Mouse (Mus musculus) heart, postnatal 4 days (tissue): ENCODE data around the gene Clmp. TPM values are rescaled to one million over a fixed set of nuclear protein-coding genes. Genes with fewer than 3 reads are reported as not detected.

Experiments
- DNase-seq: peaks from one replicate; pipeline ENCODE4 v3.0.0; 2021
- total RNA-seq, 2 experiments: library from RNA; stranded (reverse); gene quantifications; 2 replicates each; pipeline ENCODE4 v1.2.3; 2021

Clmp gene
- total RNA-seq, 2 experiments from 2014 or later = 9.5 to 10.6 TPM

DNA sequence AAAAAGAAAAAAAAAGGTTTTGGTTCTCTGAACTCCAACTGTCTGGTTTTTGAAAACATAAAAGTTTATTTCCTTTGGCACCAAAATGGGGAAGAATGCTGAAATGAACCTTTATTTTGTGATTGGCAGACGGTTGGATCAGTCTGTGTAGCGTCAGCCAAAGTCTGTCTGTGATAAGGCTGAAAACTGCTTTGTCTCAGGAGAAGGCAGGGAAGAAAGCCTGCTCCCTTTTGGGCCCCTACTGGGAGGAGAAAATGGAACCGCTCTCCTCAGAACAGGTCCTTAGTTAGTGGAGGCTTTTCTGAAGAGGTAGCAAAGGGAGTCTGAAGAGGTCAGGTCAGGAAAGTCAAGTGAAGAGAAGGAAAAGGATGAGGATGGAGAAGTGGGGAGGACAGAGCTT, 7.3 kb downstream of the Clmp start:
- no peak for DNase-seq

DNA sequence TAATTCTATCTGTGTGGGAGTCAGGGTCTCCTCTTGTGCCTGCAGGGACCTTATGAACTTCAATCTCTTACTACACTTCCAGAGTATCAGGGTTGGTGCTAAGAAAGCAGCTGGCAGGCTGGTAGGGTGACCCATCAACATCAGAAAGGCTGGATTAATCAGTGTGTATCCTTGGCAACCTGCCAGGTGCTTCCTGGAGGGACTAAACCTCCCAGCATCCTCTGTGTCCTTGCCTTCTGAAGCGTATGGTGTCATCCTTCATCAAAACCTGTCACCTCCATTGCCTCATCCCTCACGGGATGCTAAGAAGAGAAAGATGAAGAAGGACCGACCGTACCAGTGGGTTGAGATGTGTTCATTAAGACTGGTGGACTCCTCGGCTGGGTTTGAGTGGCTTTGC, 8.0 kb downstream of the Clmp start:
- peak; percentile 43 for DNase-seq

DNA sequence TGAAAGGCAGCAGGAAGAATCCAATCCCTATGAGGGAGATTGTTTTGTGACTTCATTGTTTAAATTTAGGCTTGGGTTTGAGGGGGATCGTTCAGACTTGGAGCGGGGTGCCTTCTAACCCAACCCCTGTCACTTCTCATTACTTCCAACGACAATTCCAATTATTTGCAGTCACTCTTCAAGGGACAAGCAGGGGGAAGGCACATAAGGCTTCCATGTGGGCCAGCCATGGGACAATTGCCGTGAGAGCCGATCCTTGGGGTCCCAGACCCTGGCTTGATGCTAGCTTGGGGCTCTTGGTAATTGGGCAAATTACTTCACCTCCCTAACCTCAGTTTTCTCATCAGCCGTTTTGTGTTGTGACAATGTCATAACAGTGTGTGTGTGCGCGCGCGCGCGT, 8.5 kb downstream of the Clmp start:
- DNase-seq = no peak

DNA sequence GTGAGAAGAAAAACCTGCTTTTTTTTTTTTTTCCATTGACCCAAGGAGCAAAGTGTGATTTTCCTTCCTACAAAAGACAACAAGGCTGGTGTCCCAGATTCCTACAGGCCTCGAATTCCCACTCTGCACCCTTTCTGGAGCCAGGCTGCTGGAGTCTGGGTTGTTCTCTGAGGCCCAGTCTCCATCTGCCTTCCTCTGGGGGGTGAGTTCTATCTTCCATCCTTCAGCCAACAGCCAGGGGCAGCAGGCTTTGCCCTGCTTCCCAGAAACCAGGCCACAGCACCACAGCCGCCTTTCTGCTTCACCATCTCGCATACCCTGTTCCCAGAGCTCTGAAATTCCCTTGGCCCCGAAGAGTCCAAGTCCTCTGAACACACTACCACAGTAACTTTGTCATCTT, 10.3 kb downstream of the Clmp start:
- no peak for DNase-seq

DNA sequence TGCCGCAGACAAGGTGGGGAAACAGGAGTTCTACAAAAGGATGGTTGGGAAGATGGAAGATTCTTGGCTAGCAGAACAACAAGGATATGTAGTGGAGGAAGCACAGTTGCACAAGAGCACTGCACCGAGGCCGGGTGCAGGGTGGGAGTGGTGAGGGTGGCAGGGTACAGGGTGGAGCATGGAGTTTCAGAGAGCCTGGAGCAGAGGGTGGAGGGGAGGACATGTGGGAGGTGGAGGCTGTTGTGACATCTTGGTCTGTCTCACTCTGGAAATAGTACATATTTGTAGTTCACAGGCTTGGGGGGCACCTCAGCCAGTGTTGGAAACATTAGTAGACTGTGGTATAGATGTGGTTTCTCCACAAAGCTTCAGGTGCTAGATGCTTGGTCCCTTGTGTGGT, 13.4 kb downstream of the Clmp start:
- no peak for DNase-seq

DNA sequence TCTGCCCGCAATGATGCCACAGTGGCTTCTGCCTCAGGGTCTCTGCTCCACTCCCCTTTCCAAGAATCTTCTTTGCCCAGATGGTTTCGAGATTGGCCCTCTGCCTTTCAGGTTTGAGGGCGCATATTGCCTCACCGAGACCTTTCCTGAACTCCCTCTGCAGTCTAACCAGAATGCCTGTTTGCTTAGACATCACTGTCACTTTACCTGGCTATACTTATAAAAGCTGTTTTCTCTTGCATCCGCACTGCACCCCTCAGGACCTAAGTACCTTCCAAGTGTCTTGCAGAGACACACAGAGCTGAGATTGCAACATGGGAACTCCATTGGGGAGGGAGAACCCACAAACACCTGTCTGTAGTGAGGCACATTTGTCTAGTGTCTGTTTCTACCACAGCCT, 14.5 kb downstream of the Clmp start:
- DNase-seq = no peak

DNA sequence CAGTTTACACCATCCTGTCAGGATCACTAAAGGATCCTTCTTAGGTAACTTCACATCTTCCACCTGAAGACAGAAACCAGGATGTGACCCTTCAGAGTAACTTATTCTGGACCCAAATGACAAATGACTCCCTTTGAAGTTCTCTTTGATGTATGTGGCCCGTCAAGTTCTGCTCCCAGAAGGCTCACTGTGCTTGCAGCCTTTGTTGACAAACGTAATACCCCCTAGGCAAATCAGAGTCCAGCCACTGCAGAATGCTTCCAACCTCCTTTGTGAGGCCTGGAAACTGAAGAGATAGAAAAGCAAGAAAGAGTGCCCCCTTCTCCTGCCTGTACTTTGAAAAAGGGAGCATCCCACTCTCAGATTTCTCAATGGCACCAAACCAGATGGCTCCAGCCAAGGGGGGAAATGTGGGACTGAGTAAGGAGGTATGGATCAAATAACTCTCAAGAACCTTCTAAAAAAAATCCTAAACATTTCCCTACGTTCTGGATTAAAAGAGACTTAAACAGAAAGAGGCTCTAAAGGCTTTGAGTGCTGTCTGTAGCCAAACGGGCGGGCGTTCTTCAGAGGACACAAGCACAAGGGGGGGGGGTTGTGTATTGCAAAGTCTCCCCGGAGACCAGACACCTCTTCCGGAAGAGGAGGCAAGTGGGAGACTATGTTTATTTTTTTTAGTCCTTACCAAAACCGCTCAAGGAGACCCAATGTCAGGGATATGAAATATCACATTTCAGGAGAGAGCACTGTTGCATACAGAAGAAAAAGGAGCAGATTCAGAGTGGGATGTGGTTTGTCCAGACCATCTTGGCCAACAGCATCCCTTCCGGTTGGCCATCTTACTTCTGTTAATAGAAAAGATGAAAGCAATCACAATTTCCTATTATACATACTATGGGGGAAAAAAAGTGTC, 18.9 kb downstream of the Clmp start:
- DNase-seq = no peak

DNA sequence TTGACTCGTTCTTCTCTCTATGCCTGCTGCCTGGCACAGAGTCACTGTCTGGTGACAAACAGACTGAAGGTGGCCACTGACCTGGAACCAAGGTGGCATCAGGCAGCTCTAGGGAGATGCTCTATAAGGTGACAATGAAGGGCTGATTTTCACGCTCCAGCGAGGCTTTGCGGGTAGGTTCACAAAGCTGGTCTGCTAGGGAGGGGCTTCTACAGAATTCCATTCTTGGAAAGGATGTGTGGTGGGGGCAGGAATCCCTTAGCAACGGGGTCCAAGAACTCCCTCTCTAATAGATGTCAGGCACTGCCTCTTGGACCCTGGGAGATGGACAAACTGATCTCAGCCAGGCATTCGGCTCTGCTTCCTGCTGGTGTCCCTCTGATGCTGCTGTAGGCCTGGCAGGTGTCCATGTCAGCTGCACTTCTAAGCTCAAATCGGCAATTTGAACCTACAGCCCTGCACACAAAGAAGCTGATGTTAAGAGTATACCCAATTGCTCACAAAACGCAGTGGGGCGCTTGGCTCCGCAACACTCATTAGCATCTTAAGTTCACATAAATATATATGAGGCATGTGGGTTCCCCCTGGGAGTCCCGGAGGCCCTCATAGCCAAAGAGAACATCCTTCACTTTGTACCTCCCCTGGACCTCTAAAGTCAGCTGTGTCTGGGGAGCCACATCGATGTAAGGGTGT, 22.8 kb downstream of the Clmp start:
- DNase-seq = no peak

DNA sequence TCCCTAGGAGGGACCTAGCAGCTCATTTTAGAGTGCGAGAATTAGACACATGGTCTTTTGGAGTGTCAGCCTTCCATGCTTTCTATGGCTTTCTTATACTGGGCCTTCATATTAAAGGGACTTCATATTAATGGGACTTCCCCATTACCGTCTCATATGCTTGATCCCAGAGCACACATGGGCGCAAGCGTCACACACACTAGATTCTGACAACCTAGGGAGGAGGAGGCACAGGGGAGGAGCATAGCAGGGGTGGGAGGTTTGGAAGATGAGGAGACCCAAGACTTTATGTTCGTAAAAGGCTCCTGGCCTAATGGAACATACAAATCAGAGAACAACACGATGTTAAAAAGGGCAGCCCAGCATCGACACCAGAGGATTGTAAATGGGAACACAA, 23.4 kb downstream of the Clmp start:
- no peak for DNase-seq

DNA sequence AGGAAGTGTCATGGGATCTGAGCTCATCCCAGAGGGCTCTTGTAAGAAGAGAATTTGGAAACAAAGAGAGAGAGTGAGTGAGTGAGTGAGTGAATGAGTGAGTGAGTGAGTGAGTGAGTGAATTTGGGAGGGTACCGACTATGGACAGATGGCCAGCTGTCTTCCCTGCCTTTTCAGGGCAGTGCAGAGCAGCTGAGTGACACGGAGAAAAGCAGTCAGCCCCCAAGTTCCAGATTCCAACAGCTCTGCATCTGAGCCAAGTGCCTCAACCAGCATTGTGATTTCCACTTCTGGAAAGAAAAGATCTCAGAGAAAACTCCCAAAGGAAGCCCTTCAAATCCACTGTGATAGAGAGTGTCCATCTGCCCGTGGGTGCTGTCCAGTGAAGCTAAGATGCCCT, 23.8 kb downstream of the Clmp start:
- DNase-seq = no peak

DNA sequence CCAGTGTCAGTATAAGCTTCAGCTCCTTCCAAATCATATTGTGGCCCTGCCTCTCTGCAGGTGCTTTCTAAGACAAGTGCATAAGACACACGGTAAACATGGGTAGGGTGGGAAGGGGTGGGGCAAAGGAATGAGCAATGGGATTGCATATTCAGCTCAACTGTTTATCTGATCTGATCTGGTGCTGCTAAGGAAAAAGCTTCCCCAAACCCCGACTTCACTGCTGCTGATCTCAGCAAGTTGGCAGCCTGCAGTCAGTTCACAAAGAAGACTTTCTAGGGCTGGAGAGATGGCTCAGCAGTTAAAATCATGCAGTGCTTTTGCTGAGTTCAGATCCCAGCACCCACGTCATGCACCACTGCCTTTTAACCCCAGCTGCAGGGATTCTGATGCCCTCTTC, 24.2 kb downstream of the Clmp start:
- no peak for DNase-seq

DNA sequence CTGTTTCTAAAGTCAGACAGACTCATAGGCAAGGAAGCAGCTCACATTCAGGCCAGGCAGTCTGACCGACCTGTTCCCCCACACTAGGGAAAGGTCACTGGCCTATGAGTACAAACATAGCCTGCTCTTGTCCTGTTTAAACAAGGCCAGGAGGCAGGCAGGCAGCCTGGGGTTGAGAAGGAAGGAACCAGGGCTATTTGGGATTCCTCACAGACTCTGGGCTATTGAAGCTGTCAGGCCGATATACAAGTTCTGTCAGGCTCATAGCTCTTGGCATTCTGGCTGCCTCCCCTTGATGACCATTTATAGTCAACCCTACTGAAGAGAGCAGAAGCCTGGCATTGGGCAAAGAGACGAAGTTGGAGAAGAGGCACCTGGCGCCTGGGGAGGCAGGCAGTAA, 25.9 kb downstream of the Clmp start:
- peak; percentile 28 for DNase-seq

DNA sequence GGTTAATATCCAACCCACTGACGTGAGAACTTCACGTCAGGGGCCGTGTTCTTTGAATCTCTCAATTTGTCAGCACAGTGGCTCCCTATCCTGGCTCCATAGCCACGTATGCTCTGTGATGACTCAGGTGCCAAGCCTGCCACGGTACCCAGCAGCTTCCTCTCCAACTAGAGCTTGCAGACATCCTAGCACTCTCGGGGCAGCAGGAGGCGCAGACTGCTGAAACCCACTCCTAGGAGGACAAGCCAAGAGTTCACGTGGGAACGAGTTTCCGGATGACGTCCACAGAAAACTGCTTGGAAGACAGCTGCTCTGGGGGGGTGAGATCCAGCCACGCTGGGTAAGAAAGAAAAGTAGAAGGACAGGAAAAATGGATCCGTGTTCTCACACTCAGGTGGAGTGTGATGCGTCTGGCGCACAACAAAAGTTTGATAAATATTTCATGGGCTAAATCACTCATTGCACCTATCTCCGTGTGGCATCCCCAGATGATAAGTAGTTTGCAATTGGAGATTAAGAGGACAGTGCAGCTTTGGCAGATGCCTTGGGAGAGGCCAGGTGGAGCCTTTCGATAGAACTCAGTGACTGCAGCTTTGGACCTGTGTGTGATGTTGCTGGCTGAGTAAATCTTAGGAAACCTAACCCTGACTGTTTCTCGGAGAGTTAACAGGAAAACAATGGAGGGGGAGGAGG, 31.6 kb downstream of the Clmp start:
- DNase-seq = peak; percentile 61

DNA sequence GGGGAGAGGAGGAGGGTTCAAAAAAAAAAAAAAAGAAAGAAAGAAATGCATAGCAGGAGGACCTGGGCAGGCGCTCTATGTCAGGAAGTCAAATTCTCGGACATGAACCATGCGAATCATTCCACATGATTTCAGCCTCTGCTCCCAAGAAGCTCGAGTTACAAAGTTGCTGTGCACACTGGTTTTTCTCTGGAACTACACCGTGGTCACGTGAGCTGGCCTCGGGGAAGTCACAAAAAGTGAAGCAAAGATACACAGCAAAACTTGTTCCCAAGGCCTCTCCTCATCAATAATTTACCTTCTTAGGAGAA, 32.1 kb downstream of the Clmp start:
- no peak for DNase-seq

DNA sequence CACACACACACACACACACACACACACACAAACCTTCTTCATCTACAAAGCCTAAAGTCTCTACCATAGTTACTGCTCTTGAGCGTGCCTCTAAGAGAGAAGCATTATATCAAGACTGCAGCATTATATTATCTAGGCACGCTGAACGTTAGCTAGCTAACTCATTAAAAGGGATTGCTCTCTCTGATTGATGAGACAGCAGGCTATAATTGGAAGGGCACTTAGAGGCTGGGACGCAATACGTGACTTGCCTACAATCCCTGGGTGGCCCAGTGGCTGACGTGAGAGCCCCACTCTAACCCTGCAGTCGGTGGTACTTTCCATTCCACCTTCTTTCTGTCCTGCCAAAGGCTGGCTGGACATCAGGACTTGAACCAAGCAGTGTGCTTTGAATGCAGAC, 35.1 kb downstream of the Clmp start:
- no peak for DNase-seq

DNA sequence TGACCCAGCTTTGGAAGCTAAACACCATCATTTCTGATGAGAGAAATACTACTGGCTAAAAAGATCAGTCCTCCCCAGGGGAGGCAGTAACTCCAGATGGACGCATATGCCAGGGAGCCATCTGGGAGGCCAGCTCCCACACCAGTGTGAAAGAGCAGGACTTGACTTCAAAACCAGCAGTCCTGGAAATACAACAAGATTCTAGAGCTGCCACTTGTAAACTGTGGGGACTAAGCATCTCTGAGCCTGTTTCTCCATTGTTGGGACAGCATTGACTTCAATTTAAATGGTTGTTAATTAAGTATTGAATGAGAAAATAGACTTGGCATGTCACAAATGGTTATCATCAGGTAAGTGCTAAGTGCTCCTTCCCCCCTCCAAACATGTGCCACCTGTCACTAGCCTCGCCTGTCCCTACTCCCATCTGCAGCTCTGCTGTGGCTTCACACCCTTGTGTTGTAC, 37.6 kb downstream of the Clmp start:
- DNase-seq = peak; percentile 21

DNA sequence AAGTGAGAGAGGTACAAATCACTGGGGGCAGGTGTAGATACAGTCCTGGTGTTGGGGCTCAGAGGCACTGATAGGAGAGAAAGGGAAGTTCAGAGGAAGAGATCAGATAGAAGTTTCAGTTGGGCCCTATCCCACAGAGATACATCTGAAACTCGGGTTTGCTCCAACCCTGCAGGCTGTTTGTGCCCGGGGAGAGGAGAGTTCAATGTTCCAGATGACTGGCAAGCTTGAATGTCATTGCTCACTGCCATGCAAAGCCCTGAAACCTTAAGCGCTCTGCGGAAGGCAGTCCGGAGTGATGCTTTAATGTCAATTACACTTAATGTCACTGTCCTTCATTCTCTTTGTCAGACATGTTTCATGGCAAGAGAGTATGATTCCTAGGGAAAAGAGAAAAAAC, 39.2 kb downstream of the Clmp start:
- no peak for DNase-seq

DNA sequence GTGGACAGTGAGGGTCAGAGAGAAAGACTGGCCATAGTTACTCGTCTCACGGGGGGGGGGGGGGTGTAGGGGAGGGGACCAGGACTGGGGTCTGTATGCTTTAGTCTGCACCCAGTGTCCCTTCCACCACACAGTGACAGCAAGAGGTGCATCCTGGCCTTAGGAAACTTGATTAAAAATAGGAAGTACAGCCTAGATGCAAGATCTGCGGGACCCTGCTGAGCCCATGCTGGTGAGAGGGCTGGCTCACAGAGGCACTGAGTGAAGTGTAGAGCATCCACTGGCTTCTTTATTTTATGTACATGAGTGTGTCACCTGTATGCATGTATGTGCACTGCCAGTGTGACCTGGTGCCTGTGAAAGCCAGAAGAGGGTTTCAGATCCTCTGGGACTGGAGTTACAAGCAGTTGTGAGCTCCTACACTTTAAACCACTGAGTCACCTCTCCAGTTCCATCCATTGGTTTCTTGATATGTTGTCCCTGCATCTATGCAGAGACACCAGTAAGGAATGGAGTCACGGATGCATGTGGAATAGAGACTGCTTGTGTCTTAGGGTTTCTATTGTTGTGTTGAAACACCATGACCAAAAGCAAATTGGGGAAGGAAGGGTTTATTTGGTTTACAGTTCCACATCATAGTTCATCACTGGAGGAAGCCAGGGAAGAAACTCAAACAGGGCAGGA, 41.5 kb downstream of the Clmp start:
- no peak for DNase-seq

DNA sequence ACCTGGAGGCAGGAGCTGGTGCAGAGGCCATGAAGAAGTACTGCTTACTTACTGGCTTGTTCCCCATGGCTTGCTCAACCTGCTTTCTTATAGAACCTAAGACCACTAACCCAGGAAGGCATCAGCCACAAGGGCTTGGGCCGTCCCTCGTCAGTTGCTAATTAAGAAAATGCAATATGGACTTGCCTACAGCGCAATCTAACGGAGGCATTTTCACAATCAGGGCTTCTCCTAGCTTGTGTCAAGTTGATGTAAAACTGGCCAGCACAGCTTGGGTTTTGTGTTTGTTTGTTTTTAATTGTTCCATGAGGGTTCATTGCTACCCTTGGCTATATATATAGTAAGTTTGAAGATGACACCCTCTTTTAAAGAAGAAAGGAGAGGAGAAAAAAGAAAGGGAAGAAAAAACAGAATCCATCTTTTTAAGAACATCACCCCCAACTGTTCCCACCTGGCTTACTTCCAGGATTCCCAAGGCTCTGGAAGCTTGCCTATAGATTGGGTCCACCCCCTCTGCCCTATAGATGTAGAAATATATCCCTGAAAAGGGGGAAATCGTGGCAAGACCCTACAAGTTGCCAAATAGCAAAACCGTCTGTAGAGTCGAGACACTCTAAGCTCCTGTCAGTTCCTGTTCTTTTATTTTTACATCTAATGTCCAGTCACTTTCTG, 42.2 kb downstream of the Clmp start:
- no peak for DNase-seq

DNA sequence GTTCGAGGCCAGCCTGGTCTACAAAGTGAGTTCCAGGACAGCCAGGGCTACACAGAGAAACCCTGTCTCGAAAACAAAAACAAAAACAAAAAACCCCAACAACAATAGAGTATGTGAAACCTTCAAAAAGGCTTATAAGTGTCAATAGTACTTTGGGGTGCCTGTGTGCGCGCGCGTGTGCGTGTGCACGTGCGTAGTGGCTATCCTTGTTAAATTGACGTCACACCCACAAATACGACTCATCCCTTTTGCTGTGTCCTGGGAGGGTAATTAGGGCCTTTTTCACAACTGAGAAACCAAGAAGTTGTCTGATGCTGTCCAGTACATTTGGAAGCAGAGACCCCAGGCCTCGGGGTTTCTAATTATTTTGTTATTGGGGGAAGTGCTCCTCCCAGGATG, 44.5 kb downstream of the Clmp start:
- no peak for DNase-seq

DNA sequence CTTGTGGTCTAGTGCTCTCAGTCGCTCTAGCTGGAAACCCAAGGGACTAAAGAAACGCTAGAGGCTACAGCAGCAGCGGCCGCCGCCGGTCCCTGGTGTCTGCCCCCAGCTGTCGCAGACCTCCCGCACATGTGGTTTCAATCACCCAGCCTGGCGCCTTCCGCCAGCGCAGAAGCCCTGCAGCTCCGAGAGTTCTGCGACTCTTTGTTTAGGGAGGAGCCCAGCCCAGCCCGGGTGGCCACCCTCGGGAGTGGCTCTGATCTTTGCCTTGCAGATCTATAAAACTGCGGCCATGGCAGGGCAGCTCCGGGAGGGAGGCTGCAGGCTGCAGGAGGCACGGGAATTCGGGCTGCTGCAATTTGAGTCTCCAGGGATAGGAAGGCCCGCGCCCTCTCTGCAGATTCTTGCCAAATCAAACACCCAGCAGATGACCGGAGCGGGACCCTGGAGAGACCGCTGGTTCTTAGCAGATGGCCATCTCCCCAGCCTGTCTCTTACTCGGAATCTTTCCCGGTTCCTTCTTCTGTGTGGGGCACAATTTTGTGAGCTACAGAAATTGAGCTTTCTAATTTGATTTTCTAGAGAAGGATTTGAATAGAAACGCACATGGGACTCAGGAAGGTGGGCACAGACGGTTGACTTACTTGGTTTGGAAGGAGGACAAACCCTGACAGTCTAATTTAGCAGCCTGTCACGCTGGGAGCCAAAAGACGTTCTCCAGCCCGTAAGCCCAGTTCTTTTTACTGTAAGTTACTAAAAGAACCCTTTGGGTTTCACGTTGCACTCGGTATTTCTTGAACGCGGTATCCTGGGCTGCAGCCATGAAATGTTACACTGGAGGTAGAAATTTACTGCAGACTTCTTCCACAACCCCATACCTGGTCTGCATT, 45.2 kb downstream of the Clmp start:
- peak; percentile 82 for DNase-seq
